Mouse (Mus musculus): Measurements from ENCODE around the gene Lrrc49.

Gene Lrrc49

DNA sequence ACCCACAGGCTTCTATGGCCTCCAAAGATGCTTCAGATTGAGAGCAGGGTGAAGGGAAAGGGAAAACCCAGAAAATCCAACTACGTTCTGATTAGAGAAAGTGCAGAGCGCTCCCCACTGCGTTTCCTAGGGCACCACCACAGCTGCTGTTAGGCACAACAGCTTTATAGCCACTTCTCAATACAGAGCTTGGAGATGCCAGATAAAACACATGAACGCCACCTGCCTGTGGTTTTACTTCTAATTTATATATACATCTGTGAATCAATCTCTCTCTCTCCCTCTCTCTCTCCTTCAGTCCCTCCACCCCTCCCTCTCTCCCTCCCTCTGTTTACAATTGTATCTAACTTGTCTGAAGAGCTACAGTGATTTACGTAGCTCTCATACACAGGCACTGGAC lies 95.6 kb downstream of the Lrrc49 start:
- DNase-seq, result no peak

DNA sequence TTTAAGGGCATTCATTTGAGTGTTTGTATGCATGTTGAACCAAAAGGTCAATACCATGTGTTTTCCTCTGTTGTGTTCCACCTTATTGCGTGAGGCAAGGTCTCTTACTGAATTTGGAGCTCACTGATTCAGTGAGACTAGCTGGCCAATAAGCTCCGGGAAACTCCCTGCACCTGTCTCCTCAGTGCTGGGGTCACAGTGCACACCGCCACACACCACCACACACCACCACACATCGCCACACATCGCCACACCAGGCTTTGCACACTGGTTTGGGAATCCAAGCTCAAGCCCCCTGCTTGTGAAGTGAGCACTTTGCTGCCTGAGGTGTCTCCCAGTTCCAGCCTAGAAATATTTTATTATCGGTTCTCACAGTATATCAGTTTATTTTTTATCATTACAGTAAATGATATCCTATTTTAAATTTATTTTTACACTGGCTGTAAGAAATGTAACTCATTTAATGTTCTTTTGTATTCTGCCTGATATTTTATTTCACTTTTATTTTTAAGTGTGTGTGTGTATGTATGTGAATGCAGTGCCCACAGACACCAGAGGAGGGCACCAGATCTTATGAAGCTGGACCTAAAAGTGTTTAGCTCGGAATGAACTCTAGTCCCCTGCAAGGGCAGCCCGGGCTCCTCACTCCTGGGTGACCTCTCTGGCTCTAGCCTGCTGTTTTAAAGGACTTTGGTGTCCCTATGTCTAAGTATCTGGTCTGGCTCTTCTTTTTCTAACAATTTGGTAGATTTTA lies 96.9 kb downstream of the Lrrc49 start:
- DNase-seq, result no peak

DNA sequence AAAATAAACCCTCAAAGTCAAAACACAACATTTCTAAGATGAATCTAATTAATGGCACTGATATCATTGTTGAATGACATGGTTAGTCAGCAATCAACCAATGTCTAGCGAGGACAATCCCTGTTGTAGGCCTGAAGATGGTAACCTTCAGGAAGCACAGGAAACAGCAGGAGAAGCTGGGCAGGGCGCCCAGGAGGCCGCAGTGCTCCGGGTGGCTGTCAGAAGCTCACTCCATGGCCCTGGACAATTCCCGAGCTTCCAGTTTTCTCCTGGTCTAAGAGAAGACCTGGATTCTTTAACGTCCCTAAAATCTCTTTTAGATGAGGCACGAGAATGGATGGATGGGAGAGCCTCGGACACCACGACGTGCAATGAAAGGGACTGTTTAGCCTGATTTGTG lies 99.0 kb downstream of the Lrrc49 start:
- DNase-seq, result no peak

DNA sequence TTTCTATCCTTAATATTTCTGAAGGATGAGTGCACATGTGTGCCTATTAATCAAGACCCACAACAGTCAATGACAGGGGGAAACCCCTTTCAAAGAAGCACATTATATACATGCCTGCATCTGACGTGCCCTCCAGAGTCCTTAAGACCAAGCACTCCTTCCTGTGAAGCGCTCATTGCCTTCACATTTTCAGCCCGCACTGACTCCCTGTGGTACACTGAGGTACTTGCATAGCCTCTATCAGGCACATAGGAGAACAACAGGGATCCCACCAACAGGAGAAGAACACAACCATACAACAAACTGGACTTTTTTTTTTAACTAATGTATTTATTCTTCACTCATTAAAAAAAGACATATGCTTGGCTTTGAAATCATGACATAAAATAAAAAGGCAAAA lies 101.0 kb downstream of the Lrrc49 start:
- no peak for DNase-seq

DNA sequence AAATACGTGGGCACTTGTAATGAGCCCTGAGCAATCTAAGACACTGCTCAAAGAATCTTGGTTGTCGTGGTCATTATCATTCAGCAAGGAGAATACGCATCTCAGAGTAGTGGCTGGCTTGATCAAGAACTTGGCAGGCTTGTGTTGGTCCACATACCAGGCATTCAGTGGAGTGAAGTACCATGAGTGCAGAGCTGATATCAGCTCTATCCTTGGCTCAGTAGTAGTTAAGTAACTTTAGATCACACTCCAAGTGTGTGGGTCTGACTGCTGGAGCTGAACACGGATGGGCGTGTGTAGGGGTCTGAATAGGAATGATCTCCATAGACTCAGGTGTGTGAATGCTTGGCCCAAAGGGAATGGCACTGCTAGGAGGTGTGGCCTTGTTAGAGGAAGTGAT lies 102.8 kb downstream of the Lrrc49 start:
- DNase-seq, result no peak

DNA sequence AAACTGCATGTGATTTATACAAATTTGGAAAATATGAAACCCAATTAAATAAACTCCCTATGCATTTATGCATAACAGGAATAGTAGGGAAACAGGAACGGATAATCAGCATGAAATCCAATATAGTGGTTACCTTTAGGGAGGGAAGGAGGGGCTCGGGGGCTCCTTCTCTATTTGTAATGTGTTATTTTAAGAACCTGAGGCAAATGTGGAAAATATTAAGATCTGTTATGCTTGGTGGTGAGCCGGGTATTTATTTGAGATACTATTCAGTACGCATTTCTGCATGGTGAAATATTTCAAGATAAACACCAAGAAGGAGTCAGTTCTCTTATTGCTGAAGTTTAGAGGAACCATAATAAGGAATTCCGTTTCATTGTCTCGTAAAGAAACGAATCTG lies 105.4 kb downstream of the Lrrc49 start:
- DNase-seq, result no peak

DNA sequence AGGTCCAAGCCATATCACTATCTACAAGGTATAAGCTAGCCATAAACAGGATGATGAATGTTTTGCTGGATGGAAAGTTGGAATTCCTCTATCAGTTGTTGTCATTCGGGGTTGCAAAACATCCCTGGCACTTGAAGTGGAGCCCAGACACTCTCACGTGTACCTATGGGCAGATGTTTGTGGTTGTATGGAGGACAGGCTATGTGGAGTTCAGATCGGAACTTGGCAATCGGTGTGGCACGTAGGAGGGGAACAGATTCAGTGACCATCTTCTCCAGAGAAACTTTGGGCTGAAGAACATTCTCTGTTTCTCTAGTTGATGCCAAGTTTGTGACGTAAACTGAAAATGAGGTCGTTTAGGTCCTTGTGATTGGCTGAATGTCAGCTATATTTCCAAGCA lies 114.9 kb downstream of the Lrrc49 start:
- no peak for DNase-seq

DNA sequence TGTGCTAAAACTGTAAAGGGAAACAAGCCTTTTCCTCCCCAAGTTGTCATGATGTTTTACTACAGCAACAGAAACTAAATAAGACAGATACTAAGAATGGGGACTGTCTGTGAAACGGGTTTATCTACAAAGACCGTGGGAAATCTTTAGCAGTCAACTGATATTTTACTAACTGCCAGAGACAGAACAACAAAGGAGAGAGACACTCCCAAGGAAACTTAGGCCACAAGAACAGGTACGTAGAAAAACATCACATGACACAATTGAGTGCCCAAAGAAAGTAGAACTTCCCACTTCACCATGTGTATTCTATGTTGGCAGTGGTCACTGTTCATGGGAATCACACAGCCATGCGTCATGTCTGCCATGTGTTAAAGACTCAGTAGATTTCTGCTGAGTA lies 116.2 kb downstream of the Lrrc49 start:
- no peak for DNase-seq

DNA sequence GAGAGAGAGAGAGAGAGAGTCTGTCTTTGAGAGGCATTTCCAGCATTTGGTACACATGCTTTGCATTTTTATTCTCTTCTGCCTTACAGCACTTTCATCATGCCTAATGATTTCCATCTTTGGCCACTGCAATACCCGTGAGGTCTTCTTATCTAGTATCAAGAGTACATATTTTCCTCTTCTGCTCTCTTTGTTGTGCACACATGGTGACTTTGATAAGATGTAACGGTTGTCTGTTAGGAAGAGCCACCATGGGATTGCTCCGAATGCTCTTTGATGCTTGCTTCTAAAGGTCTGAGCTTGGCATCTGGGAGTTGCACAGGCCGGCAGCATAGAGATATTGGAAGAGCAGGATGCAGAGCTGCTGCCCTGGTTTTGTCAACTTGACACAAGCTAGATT lies 116.9 kb downstream of the Lrrc49 start:
- no peak for DNase-seq

DNA sequence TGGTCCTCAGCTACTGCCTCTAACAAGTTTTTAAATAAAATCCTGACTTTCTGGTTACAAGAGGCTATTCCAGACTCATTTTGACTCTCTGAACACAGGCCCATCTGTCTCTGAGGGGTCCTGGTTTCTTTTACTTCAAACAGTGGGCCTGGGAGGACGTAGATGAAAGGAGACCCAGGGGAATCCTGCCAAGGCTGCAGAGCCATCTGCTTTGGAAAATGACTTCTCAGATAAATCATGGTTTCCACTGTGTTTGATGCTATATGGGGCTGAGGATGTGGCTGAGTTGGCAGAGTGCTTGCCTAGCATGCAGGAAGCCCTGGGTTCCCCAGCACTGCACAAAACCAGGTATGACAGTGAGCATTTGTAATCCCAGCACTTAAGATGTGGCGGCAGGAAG lies 118.6 kb downstream of the Lrrc49 start:
- DNase-seq, result no peak

DNA sequence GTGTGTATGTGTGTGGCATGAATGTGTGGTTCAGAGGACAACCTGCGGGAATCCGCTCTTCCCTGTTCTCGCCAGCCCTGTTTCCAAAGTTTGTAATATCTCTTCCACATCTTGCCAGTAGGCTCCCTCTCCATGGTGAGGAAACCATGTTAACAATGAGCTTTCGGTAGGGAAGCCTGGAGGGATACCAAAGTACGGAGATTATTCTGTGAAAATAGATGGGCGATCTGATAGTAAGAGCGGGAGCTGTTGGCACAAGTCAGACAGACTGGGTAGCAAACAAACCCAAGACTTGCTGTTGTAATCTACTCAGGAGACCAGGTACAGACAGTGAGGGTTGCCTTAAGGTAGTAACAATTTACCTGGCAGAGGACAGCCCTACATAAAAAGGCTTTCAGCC lies 124.1 kb downstream of the Lrrc49 start:
- DNase-seq, result no peak

DNA sequence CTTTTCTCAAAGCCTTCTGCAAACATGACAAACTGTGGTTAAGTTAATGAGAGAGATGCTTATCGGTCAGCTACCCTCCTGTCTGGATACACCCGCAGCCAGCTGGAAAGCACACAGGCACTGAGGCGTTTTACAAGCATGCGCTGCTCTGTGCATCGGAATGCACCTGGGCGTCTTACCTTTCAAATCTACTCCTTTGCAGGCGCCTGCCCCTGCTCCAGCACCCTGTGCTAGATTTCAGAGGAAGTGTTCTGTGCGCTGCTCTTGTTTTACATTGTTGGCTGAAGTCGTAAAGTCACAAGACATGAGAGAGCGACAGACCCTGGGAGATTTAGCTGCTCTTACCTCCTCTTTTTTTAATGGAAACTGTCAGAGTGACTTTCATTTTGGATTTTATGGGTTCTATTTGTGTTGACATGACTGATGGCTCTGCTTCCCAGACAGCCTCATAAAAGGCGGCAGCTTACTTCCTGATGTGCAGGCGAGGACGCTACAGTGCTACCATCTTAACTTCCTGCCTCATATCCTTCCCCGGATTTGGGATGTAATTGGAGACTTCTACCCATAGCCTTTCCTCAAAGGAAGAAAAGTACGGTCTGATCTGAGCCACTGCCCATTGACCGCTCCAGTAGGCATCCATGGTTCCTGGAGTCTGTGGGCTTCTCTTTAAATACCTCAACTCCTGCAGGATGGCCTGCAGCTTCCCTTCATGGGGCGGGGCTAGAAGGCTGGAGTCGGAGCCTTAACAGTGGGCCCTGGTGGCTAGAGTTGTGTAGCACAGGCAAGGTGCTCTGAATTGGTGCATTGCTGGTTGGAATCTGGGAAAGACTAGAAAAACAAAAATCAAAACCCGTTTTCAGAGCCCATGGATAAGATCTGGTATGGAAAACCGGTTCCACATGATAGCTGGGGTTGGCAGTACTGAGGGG lies 125.3 kb downstream of the Lrrc49 start:
- DNase-seq, result no peak

DNA sequence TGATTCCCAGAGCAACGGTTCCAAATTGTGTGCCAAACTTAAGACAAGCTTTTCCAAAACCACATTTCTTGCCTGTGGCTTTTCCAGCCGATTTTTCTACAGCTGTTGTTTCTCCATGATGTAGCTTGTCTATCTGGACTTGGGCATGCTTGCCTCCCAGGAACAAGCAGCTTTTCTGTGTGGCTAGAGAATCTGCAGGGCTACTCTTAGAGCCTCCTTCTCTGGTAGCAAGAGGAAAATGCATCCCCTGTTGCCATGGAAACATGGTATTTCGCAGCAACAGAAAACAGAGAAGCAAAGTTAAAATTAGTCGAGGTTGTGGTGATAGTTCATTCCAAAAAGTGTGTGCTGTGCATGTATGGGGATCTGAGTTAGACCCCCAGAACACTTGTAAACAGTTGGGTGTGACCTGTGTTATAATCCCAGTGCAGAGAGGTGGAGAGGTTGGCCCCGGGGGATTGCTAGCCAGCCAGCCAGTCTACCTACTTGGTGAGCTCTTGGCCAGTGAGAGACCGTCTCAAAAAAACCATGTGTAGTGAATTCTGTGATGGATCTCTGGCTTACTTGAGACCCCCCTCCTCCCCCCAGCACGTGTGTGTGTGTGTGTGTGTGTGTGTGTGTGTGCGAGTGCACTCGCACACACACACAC lies 126.2 kb downstream of the Lrrc49 start:
- DNase-seq, result no peak

DNA sequence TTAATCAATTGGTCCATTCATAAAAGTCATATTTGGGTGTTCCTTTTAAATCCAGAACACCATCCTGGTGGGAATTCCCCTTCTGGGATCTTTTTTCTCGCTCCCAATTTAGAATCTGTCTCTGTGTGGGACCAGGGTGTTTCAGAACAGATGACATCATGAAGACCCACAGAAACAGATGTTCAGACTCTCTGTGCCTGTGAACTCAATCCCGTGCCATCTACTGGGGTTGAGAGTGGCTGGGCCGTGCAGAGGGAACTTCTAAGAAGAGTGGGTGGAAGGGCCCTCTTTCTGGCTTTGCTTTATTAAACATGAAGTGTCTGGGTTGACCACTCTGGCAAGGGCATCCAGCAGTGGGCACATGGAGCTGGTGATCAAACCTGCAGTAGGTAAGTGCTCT lies 129.5 kb downstream of the Lrrc49 start:
- DNase-seq, result no peak

DNA sequence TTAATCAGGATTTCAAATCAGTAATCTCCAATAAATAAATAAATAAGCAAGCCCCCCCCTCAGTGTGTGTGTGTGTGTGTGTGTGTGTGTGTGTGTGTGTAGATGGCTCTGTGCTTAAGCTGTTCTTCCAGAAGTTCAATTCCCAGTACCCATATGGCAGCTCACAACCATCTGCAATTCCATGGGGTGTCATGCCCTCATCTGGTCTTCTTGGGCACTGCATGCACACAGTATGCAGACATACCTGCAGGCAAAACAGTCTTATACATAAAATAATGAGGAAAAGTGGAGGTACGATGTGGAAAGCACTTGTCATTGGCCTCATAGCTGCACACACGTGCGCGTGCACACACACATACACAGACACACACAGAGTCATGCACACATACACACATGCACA lies 136.7 kb downstream of the Lrrc49 start:
- DNase-seq, result no peak

DNA sequence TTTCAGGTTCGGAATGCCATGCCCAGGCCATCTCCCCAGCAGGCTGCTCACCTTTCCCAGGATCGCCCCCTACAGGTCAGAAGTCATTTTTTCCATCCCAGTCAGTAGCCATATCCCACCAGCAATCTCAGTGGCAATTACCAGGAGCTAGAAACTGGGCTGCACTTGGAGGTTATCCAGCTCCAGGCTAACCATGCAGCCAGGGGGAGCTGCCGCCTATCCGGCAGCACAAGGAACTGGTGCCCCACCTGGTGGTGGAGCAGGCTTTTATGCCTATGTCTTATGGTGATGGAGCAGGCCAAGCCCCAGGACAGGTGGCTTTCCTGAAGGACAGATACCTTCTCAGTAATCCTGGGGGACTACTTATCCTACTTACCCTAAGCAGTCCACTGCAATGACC lies 139.8 kb downstream of the Lrrc49 start:
- DNase-seq, result no peak

DNA sequence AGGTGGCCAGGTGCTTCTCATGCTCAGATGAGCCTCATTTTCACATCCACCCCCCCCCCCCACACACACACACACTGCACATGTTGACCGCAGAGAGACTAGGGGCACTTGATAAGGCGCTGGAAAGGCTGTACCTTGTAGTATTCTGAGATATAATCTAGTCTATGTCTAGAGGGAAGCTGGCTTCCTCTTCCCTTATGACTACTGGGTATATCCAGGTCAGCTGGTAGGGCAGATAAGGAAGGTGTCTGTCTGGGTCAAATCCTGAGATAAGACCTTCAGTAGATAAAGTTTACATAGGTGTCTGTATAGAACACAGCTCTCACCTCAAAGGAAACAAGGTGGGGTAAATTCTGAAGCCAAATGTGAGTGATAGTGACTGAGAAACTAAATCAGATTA lies 141.8 kb downstream of the Lrrc49 start:
- DNase-seq, result no peak

DNA sequence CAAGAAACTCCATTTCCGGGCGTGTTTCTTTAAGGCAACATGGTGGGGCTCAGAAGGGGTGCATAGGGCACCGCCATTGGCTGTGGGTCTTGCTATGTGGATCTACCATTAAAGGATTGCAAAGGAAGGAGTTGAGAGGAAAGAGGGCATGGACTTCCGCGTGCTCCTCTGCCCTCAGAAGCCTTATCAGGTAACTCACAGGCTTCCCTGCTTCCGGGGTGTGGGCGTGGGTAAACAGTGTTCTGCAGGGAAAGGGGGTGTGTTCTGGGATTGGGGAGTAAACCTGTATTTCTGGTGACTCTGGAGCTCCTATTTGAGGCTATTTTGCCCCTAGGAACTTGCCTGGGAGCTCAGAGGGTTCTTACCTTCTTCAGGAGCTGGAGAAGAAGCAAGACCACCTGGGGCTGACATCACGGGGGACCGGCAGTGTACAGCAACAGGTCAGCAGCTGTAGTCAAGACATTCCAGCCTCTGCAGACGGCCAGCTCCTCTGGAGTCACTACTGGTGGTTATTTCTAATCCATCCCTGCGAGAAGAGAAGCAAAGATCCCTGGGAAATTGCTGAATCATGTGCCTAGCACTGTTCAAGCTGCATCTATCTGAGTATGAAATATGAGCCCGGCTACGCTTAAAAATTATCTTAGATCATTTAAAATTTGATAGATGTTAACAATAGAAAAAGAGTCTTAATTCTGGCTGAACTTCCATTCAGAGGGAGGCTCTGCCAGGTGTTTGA lies 142.4 kb downstream of the Lrrc49 start:
- DNase-seq, result no peak

DNA sequence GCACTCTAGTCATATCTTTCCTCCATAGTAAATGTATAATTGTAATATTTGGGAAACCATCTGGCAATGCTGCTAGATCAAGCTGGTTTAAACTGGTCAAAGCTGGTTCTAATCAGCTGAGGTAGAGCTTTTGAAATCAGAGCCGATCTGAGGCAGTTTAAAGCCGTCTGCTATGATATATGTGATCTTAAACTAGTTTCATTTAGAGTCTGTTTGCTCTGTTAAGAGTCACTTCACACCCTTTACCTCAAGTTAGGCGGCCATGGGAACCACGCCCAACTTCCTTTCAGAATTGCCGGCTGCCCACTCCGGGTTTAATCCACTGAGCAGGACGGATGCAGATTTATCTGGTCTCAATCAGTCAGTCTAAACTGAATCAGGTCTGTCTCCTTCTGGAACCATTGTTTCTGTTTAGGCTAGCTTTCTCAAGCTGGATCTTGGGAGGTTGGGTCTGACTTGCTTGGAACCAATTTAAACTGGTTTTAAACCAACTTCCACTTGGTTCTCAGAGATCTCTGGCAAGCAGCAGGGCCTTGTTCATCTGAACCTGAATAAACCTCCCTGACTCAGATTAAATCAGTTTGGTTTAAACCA lies 144.4 kb downstream of the Lrrc49 start:
- no peak for DNase-seq

DNA sequence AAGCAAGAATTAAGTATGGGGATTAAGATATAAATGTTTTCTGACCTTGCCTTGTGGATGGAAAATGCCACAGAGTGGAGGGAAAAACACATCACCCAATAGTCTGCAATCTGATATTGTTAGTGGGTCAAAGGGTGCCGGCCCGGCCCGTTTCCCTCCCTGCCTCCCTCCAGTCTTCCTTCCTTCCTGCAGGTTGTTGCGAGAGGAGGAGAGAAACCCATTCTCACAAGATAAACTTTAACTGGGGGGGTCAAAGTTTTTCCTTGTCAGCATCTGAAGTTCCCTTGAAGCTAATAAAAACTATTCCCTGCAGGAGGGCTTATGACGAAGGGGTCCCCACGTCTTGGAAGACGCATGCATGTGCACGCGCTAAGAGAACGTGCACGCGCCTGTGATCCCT lies 157.6 kb downstream of the Lrrc49 start:
- DNase-seq, result no peak

DNA sequence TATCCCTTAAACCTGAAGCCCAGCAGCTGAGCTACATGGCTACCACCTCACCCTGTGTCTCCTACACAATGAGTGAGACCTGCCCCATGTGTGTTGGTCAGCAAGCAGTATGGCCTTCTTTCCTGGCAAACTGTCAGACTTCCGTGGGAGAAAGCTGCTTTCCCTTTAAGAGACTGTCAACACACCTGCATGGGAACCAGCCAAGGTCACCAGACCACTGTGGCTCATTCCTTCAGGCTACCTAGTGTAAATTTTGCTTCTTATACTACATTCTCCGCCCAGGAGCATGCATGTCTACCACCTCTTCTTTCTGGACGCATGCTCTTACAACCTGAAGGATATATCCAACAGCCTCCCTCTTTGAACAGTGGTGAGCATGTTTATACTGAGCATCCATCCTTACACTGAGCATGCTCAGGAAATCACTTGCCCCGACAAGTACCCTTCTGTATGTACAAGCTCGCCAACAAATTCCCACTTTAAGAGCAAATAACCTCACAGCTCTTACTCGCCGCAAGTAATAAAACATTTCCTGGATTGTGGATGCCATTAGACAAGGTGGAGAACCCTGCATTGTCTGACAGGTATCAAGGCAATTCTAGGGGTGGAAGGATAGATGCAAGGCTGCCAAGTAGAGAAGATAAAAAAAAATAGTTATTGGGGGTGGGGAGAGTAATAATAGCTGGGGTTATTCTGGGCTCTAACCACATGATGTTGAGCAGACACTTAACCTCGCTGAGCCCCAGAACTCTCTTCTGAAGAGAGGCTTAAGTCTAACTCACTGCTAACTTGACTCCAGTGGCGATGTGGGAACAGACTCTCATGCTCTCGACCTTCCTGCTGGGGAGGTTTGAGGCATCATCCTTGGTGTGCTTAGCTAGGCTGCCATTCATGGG lies 158.4 kb downstream of the Lrrc49 start:
- no peak for DNase-seq

DNA sequence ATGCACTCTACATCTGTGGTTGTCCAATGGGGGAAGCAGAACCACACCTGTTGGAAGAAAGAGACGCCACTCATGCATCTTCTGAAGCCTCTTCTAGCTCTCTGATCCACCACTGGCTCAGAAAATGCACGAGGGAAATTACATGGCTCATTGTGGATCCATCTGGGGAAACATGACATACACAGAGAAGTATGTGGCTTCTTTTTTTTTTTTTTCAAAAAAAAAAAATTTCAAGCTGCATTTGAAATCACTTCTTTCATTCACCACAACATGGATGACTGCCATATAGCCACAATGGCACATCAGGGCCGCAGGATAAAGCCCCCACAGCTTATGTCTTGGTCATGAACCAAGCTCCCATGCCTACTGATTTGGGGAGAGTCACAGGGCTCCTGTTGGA lies 159.7 kb downstream of the Lrrc49 start:
- no peak for DNase-seq
